Mouse (Mus musculus) stomach, postnatal 0 days (tissue): ENCODE measurements around the gene Pithd1. TPM values are rescaled to one million over a fixed set of nuclear protein-coding genes. Genes with fewer than 3 reads are reported as not detected.
A peak's percentile ranks its signal among the peaks of the same experiment; 100 is the strongest.

Experiments used
- ATAC-seq: fragments of 200-750 bp; cut with Nextera tagmentation; 2 replicates; pipeline ENCODE4 v1.8.0; 2017; ENCODE audit not compliant: low FRiP score, low TSS enrichment
- DNase-seq: peaks from one replicate; pipeline ENCODE4 v3.0.0-alpha.2; 2016; ENCODE audit warnings: low spot score
- H3K27ac ChIP-seq: fragments of 300-500 bp; sonication (generic); replicated peaks from 2 replicates; pipeline ENCODE4 v1.5.1; 2014; ENCODE audit warnings: mild to moderate bottlenecking, control low read depth
- H3K27me3 ChIP-seq: fragments of 300-500 bp; sonication (generic); 2 replicates; pipeline ENCODE4 v1.6.1; 2014; ENCODE audit warnings: low read length; ENCODE audit not compliant: control insufficient read depth, insufficient read depth
- H3K36me3 ChIP-seq: fragments of 300-500 bp; sonication (generic); 2 replicates; pipeline ENCODE4 v1.6.1; 2014; ENCODE audit warnings: low read length, mixed read lengths; ENCODE audit not compliant: control insufficient read depth, insufficient read depth
- H3K4me1 ChIP-seq: fragments of 300-500 bp; sonication (generic); replicated peaks from 2 replicates; pipeline ENCODE4 v1.6.1; 2014; ENCODE audit warnings: antibody characterized with exemption; ENCODE audit not compliant: control insufficient read depth, insufficient read depth
- H3K4me2 ChIP-seq: fragments of 300-500 bp; sonication (generic); replicated peaks from 2 replicates; pipeline ENCODE4 v1.6.1; 2014; ENCODE audit warnings: low read depth, mild to moderate bottlenecking, control low read depth, moderate library complexity
- H3K4me3 ChIP-seq: fragments of 300-500 bp; sonication (generic); 2 replicates; pipeline ENCODE4 v1.5.1; 2014; ENCODE audit warnings: low read depth, low read length, control low read depth
- H3K9ac ChIP-seq: fragments of 300-500 bp; sonication (generic); 2 replicates; pipeline ENCODE4 v1.6.1; 2014; ENCODE audit warnings: mild to moderate bottlenecking, low read length, control low read depth, mixed read lengths
- H3K9me3 ChIP-seq: fragments of 300-500 bp; sonication (generic); 2 replicates; pipeline ENCODE4 v1.6.1; 2016; ENCODE audit warnings: low read length; ENCODE audit not compliant: control insufficient read depth
- CTCF ChIP-seq: IDR thresholded peaks from 2 replicates; pipeline ENCODE4 v1.5.1; 2016; ENCODE audit warnings: antibody characterized with exemption, low read depth, mild to moderate bottlenecking, moderate library complexity
- EP300 ChIP-seq: optimal IDR thresholded peaks from 2 replicates; pipeline ENCODE3; 2016; ENCODE audit warnings: antibody characterized with exemption
- WGBS: fragments of 180-500 bp; shearing (Covaris S2); extraction: QIAGEN DNeasy Blood & Tissue Kit; methylation state at CpG from one replicate; pipeline ENCODE4 v1.1.7; 2014; 5-methylcytosine and 5-hydroxymethylcytosine counted together
- polyA plus RNA-seq: library from polyadenylated mRNA; unstranded; fragments of >200 nt; fragmentation: Nextera tagmentation; extraction: Ambion mirVana; gene quantifications from 2 replicates; pipeline ENCODE4 v1.2.1, GENCODE M21; 2015

Gene Pithd1
- polyA plus RNA-seq, 1 experiment from 2014 or later: 40.7 TPM

DNA sequence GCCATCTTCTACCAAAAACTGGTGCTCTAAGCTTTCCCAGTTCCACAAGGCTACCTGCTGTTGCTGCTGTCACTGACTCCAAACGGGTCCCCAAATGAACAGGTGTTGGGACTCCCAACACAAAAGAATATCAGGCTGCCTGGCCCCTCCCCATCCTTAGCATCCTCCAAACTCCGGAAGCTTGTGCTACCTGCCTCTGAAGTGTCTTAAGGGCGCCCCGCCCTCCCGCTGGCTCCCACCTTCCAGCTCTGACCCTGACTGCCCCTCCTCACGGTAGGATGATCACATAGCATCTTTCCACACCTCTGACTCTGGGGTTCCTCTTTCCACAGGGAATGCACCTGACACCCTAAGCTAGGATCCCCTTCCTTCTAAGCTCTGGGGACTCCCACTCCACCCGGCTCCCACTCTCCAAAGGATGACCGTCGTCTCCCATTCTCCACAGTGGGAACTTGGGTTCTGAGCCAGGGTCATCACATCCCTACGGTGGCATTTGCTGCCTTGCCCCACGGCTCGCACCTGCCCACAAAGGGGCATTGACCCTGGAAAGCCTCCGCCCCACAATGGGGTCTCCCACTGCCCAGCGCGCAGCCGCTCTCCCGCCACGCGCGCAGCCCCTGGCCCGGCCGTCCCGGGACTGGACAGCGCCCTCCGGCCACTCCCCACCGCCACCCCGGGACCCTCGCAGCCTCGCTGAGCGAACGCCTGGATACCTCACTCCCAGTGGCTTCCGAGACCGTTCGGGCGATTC, 15.1 kb downstream of the Pithd1 start:
- Histone ChIP-seq H3K4me1 (peaks cover 4% of the 10 kb centered on the region; the same call in 1 of the 2 replicates), H3K27ac (peak overlapping the region; percentile 84), H3K27me3 (no peaks in the 10 kb centered on the region), H3K36me3 (peaks cover 23% of the 10 kb centered on the region), H3K9ac (peak overlapping the region; percentile 89), H3K9me3 (no peaks in the 10 kb centered on the region), H3K4me2 (peak overlapping the region; percentile 93), H3K4me3 (peak overlapping the region; percentile 95)
- ATAC-seq: peak; percentile 31
- DNase-seq: no peak
- TF ChIP-seq CTCF (no peak), EP300 (no peak)
- under 1% methylated on average over 32 of the region's 35 CpGs for WGBS

DNA sequence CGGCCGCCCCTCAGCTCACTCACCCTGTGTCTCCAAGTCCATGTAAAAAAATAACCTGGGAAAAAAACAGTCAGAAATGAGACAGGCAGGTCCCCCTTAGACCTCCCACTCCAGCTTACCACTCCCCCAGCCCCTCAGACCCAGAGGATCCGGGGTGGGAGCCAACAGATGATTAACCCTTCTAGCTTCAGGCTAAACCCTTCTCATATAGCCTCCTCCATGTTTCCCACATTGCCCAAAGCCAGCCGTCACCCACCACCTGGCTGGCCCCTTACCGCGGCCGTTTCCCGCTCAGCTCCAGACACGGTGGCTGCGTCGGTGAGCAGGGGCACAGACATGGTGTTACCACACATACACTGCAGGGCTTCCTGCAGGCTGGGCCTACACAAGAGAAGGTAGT, 16.5 kb downstream of the Pithd1 start:
- Histone ChIP-seq H3K9me3 (no peaks in the 10 kb centered on the region), H3K9ac (no peak overlapping the region), H3K27ac (no peak overlapping the region), H3K27me3 (no peaks in the 10 kb centered on the region), H3K4me2 (no peak overlapping the region), H3K4me1 (peaks cover 4% of the 10 kb centered on the region; the same call in 1 of the 2 replicates), H3K4me3 (no peak overlapping the region), H3K36me3 (peaks cover 22% of the 10 kb centered on the region)
- ATAC-seq (no peak), DNase-seq (no peak)
- no peak for TF ChIP-seq CTCF
- no peak for TF ChIP-seq EP300
- 87% methylated on average over 11 of the region's 11 CpGs for WGBS

GRCm38 (mm10) chr4:135969070-135969750, 17.9 kb downstream of the Pithd1 start:
- Histone ChIP-seq H3K36me3 (peaks cover 21% of the 10 kb centered on the region), H3K9ac (no peak overlapping the region), H3K4me2 (no peak overlapping the region), H3K4me1 (peaks cover 4% of the 10 kb centered on the region; the same call in 1 of the 2 replicates), H3K27ac (no peak overlapping the region), H3K9me3 (no peaks in the 10 kb centered on the region), H3K4me3 (no peak overlapping the region), H3K27me3 (no peaks in the 10 kb centered on the region)
- DNase-seq (no peak), ATAC-seq (no peak)
- WGBS: 80% methylated on average over 13 of the region's 13 CpGs
- TF ChIP-seq CTCF: no peak
- TF ChIP-seq EP300: no peak

DNA sequence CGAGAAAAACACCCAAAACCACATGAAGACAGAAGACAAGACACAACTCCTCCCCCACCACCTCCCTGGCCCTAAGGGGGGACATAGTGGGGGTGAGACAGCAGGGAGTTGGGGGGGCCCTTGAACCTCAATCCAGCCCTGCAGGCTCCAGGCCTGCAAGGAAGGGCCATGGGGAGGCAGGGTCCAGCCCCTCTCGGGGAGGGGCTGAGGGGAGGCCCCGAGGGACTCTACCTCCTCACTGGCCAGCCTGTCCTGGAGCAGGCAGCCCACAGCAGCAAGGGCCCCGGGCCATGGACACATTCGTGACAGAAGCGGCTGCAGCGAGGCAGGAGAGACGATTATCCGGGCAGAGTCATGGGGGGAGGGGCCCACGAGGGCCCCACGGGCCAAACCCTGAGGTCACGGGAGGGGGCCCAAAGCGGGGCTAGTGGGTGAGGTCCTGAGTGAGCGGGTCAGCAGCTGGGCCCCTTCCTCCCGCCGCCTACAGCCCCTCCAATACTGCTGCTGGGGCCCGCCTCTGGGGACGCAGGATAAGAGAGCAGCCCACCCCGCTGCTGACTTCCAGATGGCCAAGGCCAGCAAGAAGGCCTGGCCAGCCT, 18.7 kb downstream of the Pithd1 start:
- H3K27me3 ChIP-seq: no peaks in the 10 kb centered on the region
- WGBS: 58% methylated on average over 15 of the region's 19 CpGs
- H3K4me3 ChIP-seq: no peak overlapping the region
- no peak for ATAC-seq
- no peak overlapping the region for H3K9ac ChIP-seq
- H3K36me3 ChIP-seq: peaks cover 21% of the 10 kb centered on the region
- no peaks in the 10 kb centered on the region for H3K9me3 ChIP-seq
- no peak for DNase-seq
- no peak overlapping the region for H3K27ac ChIP-seq
- H3K4me1 ChIP-seq: peaks cover 4% of the 10 kb centered on the region; the same call in 1 of the 2 replicates
- TF ChIP-seq CTCF (no peak), EP300 (no peak)
- H3K4me2 ChIP-seq: no peak overlapping the region

GRCm38 (mm10) chr4:135967086-135967760, 19.8 kb downstream of the Pithd1 start:
- H3K27ac ChIP-seq: no peak overlapping the region
- H3K27me3 ChIP-seq: no peaks in the 10 kb centered on the region
- H3K4me1 ChIP-seq: peaks cover 4% of the 10 kb centered on the region; the same call in 1 of the 2 replicates
- H3K36me3 ChIP-seq: peaks cover 21% of the 10 kb centered on the region
- H3K9ac ChIP-seq: no peak overlapping the region
- no peak overlapping the region for H3K4me3 ChIP-seq
- ATAC-seq (no peak), DNase-seq (no peak)
- TF ChIP-seq CTCF (no peak), EP300 (no peak)
- 83% methylated on average over 18 of the region's 18 CpGs for WGBS
- H3K9me3 ChIP-seq: no peaks in the 10 kb centered on the region
- H3K4me2 ChIP-seq: no peak overlapping the region
